Comparison of ENCODE assay signal across 13 mouse cellular contexts in the genomic region with DNA sequence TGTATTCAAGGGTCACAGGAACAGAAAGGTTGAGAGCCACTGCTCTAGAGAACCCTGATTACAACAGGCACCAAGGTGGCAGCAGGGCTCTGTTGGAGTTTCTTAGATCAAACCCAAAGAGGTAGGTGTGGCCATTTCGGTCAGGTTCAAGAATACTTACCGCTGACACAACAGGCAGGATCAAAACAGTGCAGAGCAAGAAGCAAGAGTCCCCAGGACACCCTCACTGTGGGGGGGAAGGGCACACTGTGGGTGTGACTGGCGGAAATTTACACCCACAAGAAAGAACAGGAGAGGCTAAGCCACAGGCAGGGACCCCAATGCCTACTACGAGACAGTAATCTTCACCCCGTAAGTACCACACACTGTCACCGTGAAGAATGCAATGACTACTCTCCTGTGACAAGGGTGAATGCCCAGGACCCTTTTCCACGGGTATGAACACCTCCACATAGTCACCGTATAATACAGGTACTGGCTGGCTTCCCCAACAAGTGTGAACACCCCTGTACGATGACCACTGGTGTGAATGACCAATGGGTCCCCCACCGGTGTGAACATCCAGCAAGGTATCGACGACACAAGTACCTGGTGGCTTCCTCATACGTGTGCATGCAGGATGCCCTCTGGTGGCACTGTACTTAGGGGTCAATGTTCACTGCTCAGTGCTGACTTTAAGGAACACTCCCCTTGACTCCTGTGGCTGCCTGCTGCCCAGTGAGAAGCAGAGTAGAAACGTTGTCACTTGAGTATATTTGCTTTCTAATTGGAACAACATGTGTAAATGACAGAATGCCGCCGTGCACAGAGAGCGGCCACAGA. TPM values are rescaled to one million over a fixed set of nuclear protein-coding genes. Genes with fewer than 3 reads are reported as not detected.
DNase-seq lines count a peak whose midpoint lies in the region; ATAC-seq and TF ChIP-seq lines count a peak whose summit lies in the region.
"Had no signal": no experiment of that assay in that cellular context is flagged by ENCODE, and none has a peak within 500 bp of the region (broad histone marks: within the 10 kb centered on the region; RNA-seq: fewer than 3 reads in every experiment).

No protein-coding gene starts in this region.

- TF ChIP-seq CTCF in kidney, postnatal 0 days (IDR thresholded peaks at IDR 0.05; ENCODE audit: low read depth): peak; percentile 43; the same call in 1 of the 2 replicates

- WGBS in kidney, postnatal 0 days: 78% methylated on average over 17 of the region's 17 CpGs
- WGBS in kidney, embryonic 15.5 days: 83% methylated on average over 17 of the region's 17 CpGs
- 74% methylated on average over 17 of the region's 17 CpGs for WGBS in limb, embryonic 15.5 days

- no peak overlapping the region for H3K9ac ChIP-seq in kidney, postnatal 0 days (ENCODE audit: low read depth, low read length)
- no peak overlapping the region for H3K9ac ChIP-seq in kidney, embryonic 15.5 days
- no peak overlapping the region for H3K9ac ChIP-seq in limb, embryonic 15.5 days
- H3K9ac ChIP-seq: hindbrain, embryonic 15.5 days; lung, embryonic 15.5 days had no signal

- H3K9me3 ChIP-seq in kidney, postnatal 0 days (replicated peaks; ENCODE audit: low read length): no peaks in the 10 kb centered on the region
- H3K9me3 ChIP-seq in kidney, embryonic 15.5 days (replicated peaks): no peaks in the 10 kb centered on the region
- H3K9me3 ChIP-seq in limb, embryonic 15.5 days: no peaks in the 10 kb centered on the region
- H3K9me3 ChIP-seq: hindbrain, embryonic 15.5 days; lung, embryonic 15.5 days had no signal

- peaks cover 27% of the 10 kb centered on the region for H3K36me3 ChIP-seq in kidney, postnatal 0 days (ENCODE audit: insufficient read depth, low read length)
- H3K36me3 ChIP-seq in kidney, embryonic 15.5 days: peaks cover 67% of the 10 kb centered on the region
- H3K36me3 ChIP-seq in limb, embryonic 15.5 days: peaks cover 95% of the 10 kb centered on the region

- H3K4me1 ChIP-seq in kidney, postnatal 0 days (replicated peaks; ENCODE audit: insufficient read depth, low read length): no peaks in the 10 kb centered on the region
- H3K4me1 ChIP-seq in kidney, embryonic 15.5 days: peaks cover 15% of the 10 kb centered on the region
- peaks cover 19% of the 10 kb centered on the region for H3K4me1 ChIP-seq in limb, embryonic 15.5 days
- H3K4me1 ChIP-seq: lung, embryonic 15.5 days had no signal

- H3K27ac ChIP-seq in kidney, postnatal 0 days: no peak overlapping the region
- no peak overlapping the region for H3K27ac ChIP-seq in kidney, embryonic 15.5 days
- peak overlapping the region; percentile 3; the same call in 1 of the 2 replicates for H3K27ac ChIP-seq in limb, embryonic 15.5 days
- H3K27ac ChIP-seq: hindbrain, embryonic 15.5 days; lung, embryonic 15.5 days had no signal

- ATAC-seq in cerebellum, adult (ENCODE audit: insufficient number of reproducible peaks, low FRiP score, low TSS enrichment): no peak
- ATAC-seq in kidney, postnatal 0 days (replicated peaks; ENCODE audit: low FRiP score, low read depth): no peak
- ATAC-seq in kidney, embryonic 15.5 days (replicated peaks; ENCODE audit: low FRiP score): no peak
- ATAC-seq in limb, embryonic 15.5 days (ENCODE audit: insufficient number of reproducible peaks, low FRiP score, low TSS enrichment, low read depth): no peak

- H3K4me3 ChIP-seq in kidney, postnatal 0 days (replicated peaks; ENCODE audit: low read depth, low read length): no peak overlapping the region
- no peak overlapping the region for H3K4me3 ChIP-seq in kidney, embryonic 15.5 days (replicated peaks)
- H3K4me3 ChIP-seq in limb, embryonic 15.5 days: no peak overlapping the region
- H3K4me3 ChIP-seq: hindbrain, embryonic 15.5 days; lung, embryonic 15.5 days had no signal

- no peaks in the 10 kb centered on the region for H3K27me3 ChIP-seq in kidney, postnatal 0 days (ENCODE audit: insufficient read depth, low read length)
- no peaks in the 10 kb centered on the region for H3K27me3 ChIP-seq in kidney, embryonic 15.5 days
- H3K27me3 ChIP-seq in limb, embryonic 15.5 days: no peaks in the 10 kb centered on the region
- H3K27me3 ChIP-seq: hindbrain, embryonic 15.5 days; lung, embryonic 15.5 days had no signal

- H3K4me2 ChIP-seq in kidney, postnatal 0 days (ENCODE audit: low read length): no peak overlapping the region
- no peak overlapping the region for H3K4me2 ChIP-seq in kidney, embryonic 15.5 days
- H3K4me2 ChIP-seq in limb, embryonic 15.5 days: no peak overlapping the region
- H3K4me2 ChIP-seq: hindbrain, embryonic 15.5 days; lung, embryonic 15.5 days had no signal

- DNase-seq in cerebellum, adult 9-11 months: peak; percentile 17
- no peak for DNase-seq in kidney, postnatal 0 days (ENCODE audit: low spot score)
- DNase-seq in CD4-positive helper T cell, adult 2 months (ENCODE audit: low read depth, low spot score): peak; percentile 36
- DNase-seq in retina, embryonic 14.5 days (ENCODE audit: low spot score): no peak
- no peak for DNase-seq in gastrocnemius, postnatal 4 days (ENCODE audit: low spot score in 2 of 2)
- DNase-seq: adrenal gland, adult 2 months; gastrocnemius, postnatal 36 days had no signal

RNA-seq across cellular contexts. Expression of gene Rflna, which starts 13.6 kb away (rescaled TPM):
- 8.5 and 9.1 TPM in 2 replicates for polyA plus RNA-seq in kidney, postnatal 0 days (2015; fragmentation: Nextera tagmentation; extraction: Ambion mirVana)
- 4.6 and 5.0 TPM in 2 replicates for polyA plus RNA-seq in kidney, embryonic 15.5 days (2015; fragmentation: Nextera tagmentation; extraction: Ambion mirVana)
- 36.9 and 40.7 TPM in 2 replicates for polyA plus RNA-seq in limb, embryonic 15.5 days (2015; fragmentation: Nextera tagmentation; extraction: Ambion mirVana)
- 1 to 10 TPM; 2.0 to 2.3 TPM for total RNA-seq in gastrocnemius, postnatal 4 days (2021)
- total RNA-seq: monocyte, adult 5-6 weeks had no signal

Comparison
In these comparisons a context has a peak if more than half of its experiments do, and no peak if none do; other contexts are left out.
1. DNase-seq: peak in cerebellum, adult 9-11 months (single experiment) and CD4-positive helper T cell, adult 2 months (single experiment); none in kidney, postnatal 0 days (single experiment), retina, embryonic 14.5 days (single experiment) and gastrocnemius, postnatal 4 days (0 of 2).